Mouse (Mus musculus) C2C12 (cell line): Measurements from ENCODE around the gene Gm21976.

Experiments
- CEBPB ChIP-seq: IDR thresholded peaks from one replicate; pipeline ENCODE4 v1.6.1; 2011; ENCODE audit warnings: low read depth, mild to moderate bottlenecking, control low read depth, moderate library complexity
- CTCF ChIP-seq: IDR thresholded peaks from one replicate; pipeline ENCODE4 v1.5.1; 2011; ENCODE audit not compliant: control insufficient read depth, insufficient read depth, insufficient read length
- FOSL1 ChIP-seq: IDR thresholded peaks from one replicate; pipeline ENCODE4 v1.8.0; 2011; ENCODE audit warnings: mild to moderate bottlenecking, low read length; ENCODE audit not compliant: poor library complexity, insufficient read depth, severe bottlenecking
- USF1 ChIP-seq: IDR thresholded peaks from one replicate; pipeline ENCODE4 v1.6.1; 2011; ENCODE audit warnings: low read depth, mild to moderate bottlenecking, control low read depth, moderate library complexity

DNA sequence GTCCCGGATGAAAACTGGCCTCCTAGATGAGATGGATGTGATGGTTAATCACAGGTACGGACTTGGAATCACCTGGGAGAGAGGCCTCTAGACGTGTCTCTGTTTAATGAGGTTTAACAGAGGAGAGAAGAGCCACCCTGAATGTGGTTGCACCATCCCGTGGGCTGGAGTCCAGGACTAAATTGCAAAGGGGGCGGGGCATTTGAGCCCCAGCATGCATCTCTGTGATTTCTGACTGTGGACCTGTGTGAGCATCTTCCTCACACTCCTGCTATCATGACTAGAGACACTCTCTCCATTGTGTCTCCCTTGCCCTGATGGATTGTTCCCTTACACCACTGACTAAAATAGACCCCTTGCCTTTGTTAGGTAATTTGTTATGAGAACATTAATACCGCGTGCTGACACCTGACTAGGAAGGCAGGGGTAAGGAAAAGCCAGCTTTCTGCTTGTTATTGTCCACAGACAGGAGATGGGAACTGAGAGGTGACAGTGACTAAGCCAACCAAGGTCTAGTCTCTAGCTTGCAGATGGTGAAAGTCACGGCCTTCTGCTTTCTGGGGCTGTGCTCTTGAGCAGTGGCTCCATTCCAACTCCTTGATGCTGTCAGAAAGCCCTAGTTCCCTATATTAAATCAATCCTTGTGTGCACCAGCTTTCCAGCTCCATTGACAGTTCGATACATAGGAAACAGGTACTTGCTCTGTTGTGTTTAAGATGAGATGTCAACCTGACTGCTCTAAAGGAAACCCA lies 38.0 kb upstream of the Gm21976 start:
- no peak for TF ChIP-seq CTCF
- TF ChIP-seq FOSL1, result no peak
- TF ChIP-seq USF1, result no peak
- TF ChIP-seq CEBPB, result no peak
